Mouse (Mus musculus) stomach, postnatal 0 days (tissue): ENCODE results near the gene Wipf1. TPM values are rescaled to one million over a fixed set of nuclear protein-coding genes. Genes with fewer than 3 reads are reported as not detected.

Source experiments
- ATAC-seq: fragments of 200-750 bp; cut with Nextera tagmentation; 2 replicates; pipeline ENCODE4 v1.8.0; 2017; ENCODE audit not compliant: low FRiP score, low TSS enrichment
- DNase-seq: peaks from one replicate; pipeline ENCODE4 v3.0.0-alpha.2; 2016; ENCODE audit warnings: low spot score
- H3K27ac ChIP-seq: fragments of 300-500 bp; sonication (generic); replicated peaks from 2 replicates; pipeline ENCODE4 v1.5.1; 2014; ENCODE audit warnings: mild to moderate bottlenecking, control low read depth
- H3K27me3 ChIP-seq: fragments of 300-500 bp; sonication (generic); 2 replicates; pipeline ENCODE4 v1.6.1; 2014; ENCODE audit warnings: low read length; ENCODE audit not compliant: control insufficient read depth, insufficient read depth
- H3K36me3 ChIP-seq: fragments of 300-500 bp; sonication (generic); 2 replicates; pipeline ENCODE4 v1.6.1; 2014; ENCODE audit warnings: low read length, mixed read lengths; ENCODE audit not compliant: control insufficient read depth, insufficient read depth
- H3K4me1 ChIP-seq: fragments of 300-500 bp; sonication (generic); replicated peaks from 2 replicates; pipeline ENCODE4 v1.6.1; 2014; ENCODE audit warnings: antibody characterized with exemption; ENCODE audit not compliant: control insufficient read depth, insufficient read depth
- H3K4me2 ChIP-seq: fragments of 300-500 bp; sonication (generic); replicated peaks from 2 replicates; pipeline ENCODE4 v1.6.1; 2014; ENCODE audit warnings: low read depth, mild to moderate bottlenecking, control low read depth, moderate library complexity
- H3K4me3 ChIP-seq: fragments of 300-500 bp; sonication (generic); 2 replicates; pipeline ENCODE4 v1.5.1; 2014; ENCODE audit warnings: low read depth, low read length, control low read depth
- H3K9ac ChIP-seq: fragments of 300-500 bp; sonication (generic); 2 replicates; pipeline ENCODE4 v1.6.1; 2014; ENCODE audit warnings: mild to moderate bottlenecking, low read length, control low read depth, mixed read lengths
- H3K9me3 ChIP-seq: fragments of 300-500 bp; sonication (generic); 2 replicates; pipeline ENCODE4 v1.6.1; 2016; ENCODE audit warnings: low read length; ENCODE audit not compliant: control insufficient read depth
- CTCF ChIP-seq: IDR thresholded peaks from 2 replicates; pipeline ENCODE4 v1.5.1; 2016; ENCODE audit warnings: antibody characterized with exemption, low read depth, mild to moderate bottlenecking, moderate library complexity
- EP300 ChIP-seq: optimal IDR thresholded peaks from 2 replicates; pipeline ENCODE3; 2016; ENCODE audit warnings: antibody characterized with exemption
- WGBS: fragments of 180-500 bp; shearing (Covaris S2); extraction: QIAGEN DNeasy Blood & Tissue Kit; methylation state at CpG from one replicate; pipeline ENCODE4 v1.1.7; 2014; 5-methylcytosine and 5-hydroxymethylcytosine counted together
- polyA plus RNA-seq: library from polyadenylated mRNA; unstranded; fragments of >200 nt; fragmentation: Nextera tagmentation; extraction: Ambion mirVana; gene quantifications from 2 replicates; pipeline ENCODE4 v1.2.1, GENCODE M21; 2015

Wipf1 gene
- polyA plus RNA-seq, 1 experiment from 2014 or later, result 3.3 TPM

- H3K27me3 ChIP-seq, result no peaks in the 10 kb centered on the region
- H3K9ac ChIP-seq, result no peak overlapping the region
- no peaks in the 10 kb centered on the region for H3K36me3 ChIP-seq
- no peak for TF ChIP-seq CTCF
- no peak for TF ChIP-seq EP300
- no peak for ATAC-seq
- no peak for DNase-seq
- no peak overlapping the region for H3K4me2 ChIP-seq
- H3K4me3 ChIP-seq, result no peak overlapping the region
- H3K27ac ChIP-seq, result no peak overlapping the region
- WGBS, result 50% methylated on average over 3 of the region's 3 CpGs
- no peaks in the 10 kb centered on the region for H3K4me1 ChIP-seq
- H3K9me3 ChIP-seq, result no peaks in the 10 kb centered on the region
These were observed 23.4 kb upstream of the Wipf1 start for GRCm38 (mm10) chr2:73552926-73553325.

- TF ChIP-seq CTCF (peak; percentile 82), EP300 (no peak)
- H3K9me3 ChIP-seq, result no peaks in the 10 kb centered on the region
- no peak overlapping the region for H3K4me3 ChIP-seq
- no peaks in the 10 kb centered on the region for H3K4me1 ChIP-seq
- DNase-seq (no peak), ATAC-seq (no peak)
- WGBS, result 11% methylated on average over 6 of the region's 6 CpGs
- no peaks in the 10 kb centered on the region for H3K27me3 ChIP-seq
- H3K27ac ChIP-seq, result no peak overlapping the region
- H3K4me2 ChIP-seq, result peak overlapping the region; percentile 19; the same call in 1 of the 2 replicates
- no peak overlapping the region for H3K9ac ChIP-seq
- H3K36me3 ChIP-seq, result no peaks in the 10 kb centered on the region
These were observed 21.2 kb upstream of the Wipf1 start for GRCm38 (mm10) chr2:73550725-73551124.

- no peak for DNase-seq
- no peaks in the 10 kb centered on the region for H3K9me3 ChIP-seq
- no peak overlapping the region for H3K4me3 ChIP-seq
- ATAC-seq, result no peak
- no peaks in the 10 kb centered on the region for H3K27me3 ChIP-seq
- H3K27ac ChIP-seq, result no peak overlapping the region
- no peak for TF ChIP-seq EP300
- no peak for TF ChIP-seq CTCF
- H3K4me2 ChIP-seq, result no peak overlapping the region
- no peaks in the 10 kb centered on the region for H3K36me3 ChIP-seq
- H3K4me1 ChIP-seq, result no peaks in the 10 kb centered on the region
- H3K9ac ChIP-seq, result no peak overlapping the region
- 59% methylated on average over 2 of the region's 2 CpGs for WGBS
These were observed 19.0 kb upstream of the Wipf1 start for GRCm38 (mm10) chr2:73548542-73548941.

- ATAC-seq, result no peak
- no peak overlapping the region for H3K4me3 ChIP-seq
- H3K27ac ChIP-seq, result no peak overlapping the region
- DNase-seq, result no peak
- WGBS, result 83% methylated on average over 4 of the region's 4 CpGs
- H3K36me3 ChIP-seq, result no peaks in the 10 kb centered on the region
- no peak overlapping the region for H3K4me2 ChIP-seq
- H3K9ac ChIP-seq, result no peak overlapping the region
- no peaks in the 10 kb centered on the region for H3K27me3 ChIP-seq
- no peaks in the 10 kb centered on the region for H3K4me1 ChIP-seq
- no peaks in the 10 kb centered on the region for H3K9me3 ChIP-seq
- TF ChIP-seq EP300, result no peak
- TF ChIP-seq CTCF, result no peak
These were observed 17.7 kb upstream of the Wipf1 start for GRCm38 (mm10) chr2:73547256-73547655.

GRCm38 (mm10) chr2:73545556-73545955 is 16.0 kb upstream of the Wipf1 start:
- Histone ChIP-seq H3K9ac (no peak overlapping the region), H3K27ac (no peak overlapping the region), H3K4me2 (no peak overlapping the region), H3K4me1 (no peaks in the 10 kb centered on the region; the same call in 1 of the 2 replicates), H3K27me3 (no peaks in the 10 kb centered on the region), H3K36me3 (no peaks in the 10 kb centered on the region), H3K9me3 (no peaks in the 10 kb centered on the region), H3K4me3 (no peak overlapping the region)
- no peak for DNase-seq
- no peak for TF ChIP-seq EP300
- TF ChIP-seq CTCF, result no peak
- WGBS, result 78% methylated on average over 2 of the region's 2 CpGs
- no peak for ATAC-seq

GRCm38 (mm10) chr2:73540450-73541162 is 11.1 kb upstream of the Wipf1 start:
- ATAC-seq, result peak; percentile 56
- TF ChIP-seq EP300, result no peak
- TF ChIP-seq CTCF, result no peak
- Histone ChIP-seq H3K4me1 (no peaks in the 10 kb centered on the region; the same call in 1 of the 2 replicates), H3K9me3 (no peaks in the 10 kb centered on the region), H3K27me3 (no peaks in the 10 kb centered on the region), H3K4me2 (peak overlapping the region; percentile 37), H3K27ac (no peak overlapping the region), H3K36me3 (no peaks in the 10 kb centered on the region), H3K4me3 (no peak overlapping the region), H3K9ac (no peak overlapping the region)
- DNase-seq, result peak; percentile 27
- 23% methylated on average over 16 of the region's 16 CpGs for WGBS
